Mouse (Mus musculus): Measurements from ENCODE around the gene Gm13696.
A peak's percentile ranks its signal among the peaks of the same experiment; 100 is the strongest.
"Not testable (repeated sequence)": the region's sequence is repeated elsewhere in the genome, so short reads cannot be mapped to it uniquely, and the experiment has no call there.

Gene Gm13696

DNA sequence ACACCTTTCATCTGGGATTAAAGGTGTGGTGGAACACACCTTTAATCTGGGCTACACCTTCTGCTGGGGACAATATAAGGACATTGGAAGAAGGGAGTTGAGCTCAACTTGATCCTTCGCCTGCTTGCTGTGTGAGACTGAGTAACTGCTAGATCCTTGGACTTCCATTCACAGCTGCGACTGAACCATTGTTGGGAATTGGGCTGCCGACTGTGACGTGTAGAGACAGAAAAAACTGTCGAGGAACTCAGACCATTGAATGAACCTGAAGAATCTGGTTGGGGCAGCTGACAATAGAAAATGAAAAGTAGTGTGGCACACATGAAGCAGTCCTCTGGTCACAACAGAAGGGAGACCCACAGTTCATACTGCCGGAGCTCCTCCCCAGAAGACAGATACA lies at the start of gene Gm13696:
Gene Gm13696 (plus strand): TSS at position 301 of the 400 bp plus-strand sequence.
- not testable (repeated sequence) for DNase-seq

DNA sequence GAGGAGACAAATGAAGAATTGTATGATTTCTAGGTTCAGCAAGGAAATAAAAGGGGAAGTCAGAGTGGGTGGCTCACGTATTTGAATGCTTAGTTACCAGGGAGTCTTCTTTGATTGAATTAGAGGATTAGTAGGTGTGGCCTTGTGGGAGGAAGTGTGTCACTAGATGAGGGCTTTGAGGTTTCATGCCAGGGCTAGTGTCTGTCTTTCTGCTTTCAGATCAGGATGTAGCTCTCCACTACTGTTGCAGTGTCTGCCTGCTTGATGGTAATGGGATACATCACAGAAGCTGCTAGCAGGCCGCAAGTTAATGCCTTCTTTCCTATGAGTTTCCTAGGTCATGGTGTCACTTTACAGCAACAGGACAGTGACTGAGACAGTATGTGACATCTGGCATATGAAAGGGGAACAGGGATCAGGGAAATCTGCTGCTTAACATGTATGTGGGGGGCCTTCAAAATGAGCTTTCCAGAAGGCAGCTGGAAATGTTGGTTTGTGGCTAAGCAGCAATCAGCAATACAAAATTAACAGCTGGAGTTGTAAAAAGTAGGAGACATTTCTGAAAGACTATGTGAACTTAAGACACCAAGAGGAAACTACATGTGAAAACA lies 43.3 kb upstream of the Gm13696 start:
- no peak for DNase-seq

DNA sequence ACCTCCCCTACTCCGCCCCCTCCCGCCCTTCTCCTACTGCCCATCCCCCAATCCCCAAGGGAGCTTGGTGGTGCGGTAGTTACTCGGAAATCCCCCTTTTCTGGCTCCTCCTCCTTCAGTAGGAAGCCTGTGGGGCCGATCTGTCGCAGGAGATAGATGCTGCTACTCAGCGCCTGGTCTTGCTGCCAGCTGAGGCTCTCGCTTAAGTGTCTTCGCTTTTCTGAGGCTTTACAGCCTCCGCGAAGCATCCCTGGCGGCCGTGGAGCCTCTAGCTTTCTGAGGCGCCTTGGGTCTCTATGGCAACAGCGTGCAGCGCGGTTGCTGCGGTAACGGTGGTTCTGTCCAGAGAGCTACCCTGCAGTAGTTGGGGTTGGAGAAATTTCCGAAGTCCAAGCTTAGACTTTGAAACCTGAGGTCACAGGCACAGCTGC lies 32.0 kb upstream of the Gm13696 start, which contains the start of gene Zswim2:
Gene Zswim2 (minus strand): TSS at position 298 of the 431 bp plus-strand sequence.
- peak; percentile 52 to 69 for DNase-seq

DNA sequence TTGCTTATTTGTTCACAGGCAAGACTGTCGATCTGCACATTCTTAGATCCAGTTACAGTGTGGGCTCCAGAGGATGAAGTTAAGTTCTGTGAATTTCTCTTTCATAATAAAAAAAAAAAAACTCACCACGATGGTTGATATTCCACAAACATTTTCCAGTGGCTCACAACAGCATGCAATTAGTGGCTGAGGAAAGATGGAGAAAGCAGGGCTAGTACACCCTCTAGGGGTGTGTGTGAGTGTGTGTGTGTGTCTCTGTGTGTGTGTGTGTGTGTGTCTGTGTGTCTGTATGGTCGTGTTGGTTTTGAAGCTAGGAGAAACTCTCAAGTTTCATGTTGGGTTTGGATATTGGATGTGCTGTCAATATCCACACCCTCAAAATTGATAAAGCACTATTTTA lies 31.5 kb upstream of the Gm13696 start:
- no peak for DNase-seq

DNA sequence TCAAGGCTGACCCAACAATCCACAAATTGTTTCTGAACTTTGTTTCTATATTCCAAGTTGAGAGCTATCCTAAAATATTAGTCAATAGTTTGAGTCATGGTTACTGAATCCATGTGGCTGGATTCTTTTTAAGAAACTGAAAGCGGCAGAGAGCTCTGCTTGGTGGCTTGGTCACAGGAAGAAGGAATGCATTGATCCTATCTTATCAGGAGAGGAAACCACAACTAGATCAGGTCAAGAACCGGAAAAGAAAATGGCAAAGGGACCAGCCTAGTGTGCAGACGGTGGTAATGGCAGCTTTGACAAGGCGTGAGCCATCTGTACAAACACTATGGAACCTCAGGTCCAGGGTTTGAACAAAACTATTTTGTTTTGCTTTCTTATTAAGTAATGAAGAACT lies 31.1 kb upstream of the Gm13696 start:
- DNase-seq: no peak

DNA sequence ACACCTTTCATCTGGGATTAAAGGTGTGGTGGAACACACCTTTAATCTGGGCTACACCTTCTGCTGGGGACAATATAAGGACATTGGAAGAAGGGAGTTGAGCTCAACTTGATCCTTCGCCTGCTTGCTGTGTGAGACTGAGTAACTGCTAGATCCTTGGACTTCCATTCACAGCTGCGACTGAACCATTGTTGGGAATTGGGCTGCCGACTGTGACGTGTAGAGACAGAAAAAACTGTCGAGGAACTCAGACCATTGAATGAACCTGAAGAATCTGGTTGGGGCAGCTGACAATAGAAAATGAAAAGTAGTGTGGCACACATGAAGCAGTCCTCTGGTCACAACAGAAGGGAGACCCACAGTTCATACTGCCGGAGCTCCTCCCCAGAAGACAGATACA lies 17.5 kb upstream of the Gm13696 start, which contains the start of gene Gm13698:
Gene Gm13698 (plus strand): TSS at position 301 of the 400 bp plus-strand sequence.
- DNase-seq: not testable (repeated sequence)

DNA sequence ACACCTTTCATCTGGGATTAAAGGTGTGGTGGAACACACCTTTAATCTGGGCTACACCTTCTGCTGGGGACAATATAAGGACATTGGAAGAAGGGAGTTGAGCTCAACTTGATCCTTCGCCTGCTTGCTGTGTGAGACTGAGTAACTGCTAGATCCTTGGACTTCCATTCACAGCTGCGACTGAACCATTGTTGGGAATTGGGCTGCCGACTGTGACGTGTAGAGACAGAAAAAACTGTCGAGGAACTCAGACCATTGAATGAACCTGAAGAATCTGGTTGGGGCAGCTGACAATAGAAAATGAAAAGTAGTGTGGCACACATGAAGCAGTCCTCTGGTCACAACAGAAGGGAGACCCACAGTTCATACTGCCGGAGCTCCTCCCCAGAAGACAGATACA lies 11.7 kb upstream of the Gm13696 start, which contains the start of gene Gm13693:
Gene Gm13693 (plus strand): TSS at position 301 of the 400 bp plus-strand sequence.
- DNase-seq: not testable (repeated sequence)

DNA sequence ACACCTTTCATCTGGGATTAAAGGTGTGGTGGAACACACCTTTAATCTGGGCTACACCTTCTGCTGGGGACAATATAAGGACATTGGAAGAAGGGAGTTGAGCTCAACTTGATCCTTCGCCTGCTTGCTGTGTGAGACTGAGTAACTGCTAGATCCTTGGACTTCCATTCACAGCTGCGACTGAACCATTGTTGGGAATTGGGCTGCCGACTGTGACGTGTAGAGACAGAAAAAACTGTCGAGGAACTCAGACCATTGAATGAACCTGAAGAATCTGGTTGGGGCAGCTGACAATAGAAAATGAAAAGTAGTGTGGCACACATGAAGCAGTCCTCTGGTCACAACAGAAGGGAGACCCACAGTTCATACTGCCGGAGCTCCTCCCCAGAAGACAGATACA lies 5.9 kb upstream of the Gm13696 start, which contains the start of gene Gm13695:
Gene Gm13695 (plus strand): TSS at position 301 of the 400 bp plus-strand sequence.
- DNase-seq: not testable (repeated sequence)

DNA sequence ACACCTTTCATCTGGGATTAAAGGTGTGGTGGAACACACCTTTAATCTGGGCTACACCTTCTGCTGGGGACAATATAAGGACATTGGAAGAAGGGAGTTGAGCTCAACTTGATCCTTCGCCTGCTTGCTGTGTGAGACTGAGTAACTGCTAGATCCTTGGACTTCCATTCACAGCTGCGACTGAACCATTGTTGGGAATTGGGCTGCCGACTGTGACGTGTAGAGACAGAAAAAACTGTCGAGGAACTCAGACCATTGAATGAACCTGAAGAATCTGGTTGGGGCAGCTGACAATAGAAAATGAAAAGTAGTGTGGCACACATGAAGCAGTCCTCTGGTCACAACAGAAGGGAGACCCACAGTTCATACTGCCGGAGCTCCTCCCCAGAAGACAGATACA lies 5.7 kb downstream of the Gm13696 start, which contains the start of gene Gm13694:
Gene Gm13694 (plus strand): TSS at position 301 of the 400 bp plus-strand sequence.
- not testable (repeated sequence) for DNase-seq

DNA sequence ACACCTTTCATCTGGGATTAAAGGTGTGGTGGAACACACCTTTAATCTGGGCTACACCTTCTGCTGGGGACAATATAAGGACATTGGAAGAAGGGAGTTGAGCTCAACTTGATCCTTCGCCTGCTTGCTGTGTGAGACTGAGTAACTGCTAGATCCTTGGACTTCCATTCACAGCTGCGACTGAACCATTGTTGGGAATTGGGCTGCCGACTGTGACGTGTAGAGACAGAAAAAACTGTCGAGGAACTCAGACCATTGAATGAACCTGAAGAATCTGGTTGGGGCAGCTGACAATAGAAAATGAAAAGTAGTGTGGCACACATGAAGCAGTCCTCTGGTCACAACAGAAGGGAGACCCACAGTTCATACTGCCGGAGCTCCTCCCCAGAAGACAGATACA lies 11.5 kb downstream of the Gm13696 start, which contains the start of gene Gm13697:
Gene Gm13697 (plus strand): TSS at position 301 of the 400 bp plus-strand sequence.
- not testable (repeated sequence) for DNase-seq

DNA sequence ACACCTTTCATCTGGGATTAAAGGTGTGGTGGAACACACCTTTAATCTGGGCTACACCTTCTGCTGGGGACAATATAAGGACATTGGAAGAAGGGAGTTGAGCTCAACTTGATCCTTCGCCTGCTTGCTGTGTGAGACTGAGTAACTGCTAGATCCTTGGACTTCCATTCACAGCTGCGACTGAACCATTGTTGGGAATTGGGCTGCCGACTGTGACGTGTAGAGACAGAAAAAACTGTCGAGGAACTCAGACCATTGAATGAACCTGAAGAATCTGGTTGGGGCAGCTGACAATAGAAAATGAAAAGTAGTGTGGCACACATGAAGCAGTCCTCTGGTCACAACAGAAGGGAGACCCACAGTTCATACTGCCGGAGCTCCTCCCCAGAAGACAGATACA lies 17.3 kb downstream of the Gm13696 start, which contains the start of gene Gm13691:
Gene Gm13691 (plus strand): TSS at position 301 of the 400 bp plus-strand sequence.
- not testable (repeated sequence) for DNase-seq

DNA sequence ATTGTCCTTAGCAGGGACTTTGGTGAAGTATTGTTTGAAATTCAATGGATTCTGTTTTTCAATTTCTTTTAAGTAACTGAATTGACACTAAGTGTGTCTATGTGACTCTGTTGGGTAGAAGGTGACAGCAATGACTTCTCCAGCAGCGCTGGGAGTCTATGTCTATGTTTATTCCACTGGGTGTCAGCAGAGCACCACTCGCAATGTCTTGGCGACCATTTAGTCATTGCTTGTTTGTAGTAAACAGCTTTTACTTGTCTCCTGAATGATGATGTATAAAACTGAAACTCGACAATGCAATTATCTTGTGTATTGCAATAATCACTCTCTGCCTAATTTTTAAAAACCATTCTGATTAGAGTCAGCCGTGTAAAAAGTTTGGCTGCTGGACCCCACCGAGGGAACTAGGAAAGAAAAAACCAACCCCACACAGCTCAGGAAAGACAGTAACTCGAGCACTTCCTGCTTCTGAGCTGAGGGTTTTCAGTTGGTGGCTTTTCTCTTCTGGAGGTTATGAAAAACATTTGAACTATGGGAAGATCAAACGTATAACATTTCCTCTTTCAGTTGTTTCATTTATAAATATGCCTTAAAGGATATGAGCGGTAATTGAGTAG lies 20.8 kb downstream of the Gm13696 start:
- peak in 1 of 2 experiments; percentile 38 for DNase-seq

DNA sequence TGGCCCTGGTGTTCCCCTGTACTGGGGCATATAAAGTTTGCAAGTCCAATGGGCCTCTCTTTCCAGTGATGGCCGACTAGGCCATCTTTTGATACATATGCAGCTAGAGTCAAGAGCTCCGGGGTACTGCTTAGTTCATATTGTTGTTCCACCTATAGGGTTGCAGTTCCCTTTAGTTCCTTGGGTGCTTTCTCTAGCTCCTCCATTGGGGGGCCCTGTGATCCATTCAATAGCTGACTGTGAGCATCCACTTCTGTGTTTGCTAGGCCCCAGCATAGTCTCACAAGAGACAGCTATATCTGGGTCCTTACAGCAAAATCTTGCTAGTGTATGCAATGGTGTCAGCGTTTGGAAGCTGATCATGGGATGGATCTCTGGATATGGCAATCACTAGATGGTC lies 21.6 kb downstream of the Gm13696 start:
- DNase-seq: not testable (repeated sequence)

DNA sequence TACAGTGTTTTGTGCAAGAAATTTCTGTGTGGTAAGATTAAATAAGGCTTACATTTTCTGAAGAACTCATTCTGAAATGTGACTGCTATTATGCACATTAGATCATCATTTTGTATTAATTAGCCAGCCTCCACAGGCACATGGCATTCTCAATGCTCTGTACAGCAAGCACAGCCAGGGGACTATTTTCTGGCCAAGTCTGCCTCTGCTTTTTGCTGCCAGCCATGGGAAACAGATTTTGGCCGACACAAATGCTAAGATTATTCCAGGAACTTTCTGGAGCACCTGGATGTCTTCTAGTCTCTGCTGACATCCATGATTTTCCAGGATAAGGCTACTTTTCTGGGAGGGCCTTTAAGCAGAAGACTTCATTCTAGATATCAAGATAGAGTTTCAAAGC lies 36.0 kb downstream of the Gm13696 start:
- DNase-seq: no peak

DNA sequence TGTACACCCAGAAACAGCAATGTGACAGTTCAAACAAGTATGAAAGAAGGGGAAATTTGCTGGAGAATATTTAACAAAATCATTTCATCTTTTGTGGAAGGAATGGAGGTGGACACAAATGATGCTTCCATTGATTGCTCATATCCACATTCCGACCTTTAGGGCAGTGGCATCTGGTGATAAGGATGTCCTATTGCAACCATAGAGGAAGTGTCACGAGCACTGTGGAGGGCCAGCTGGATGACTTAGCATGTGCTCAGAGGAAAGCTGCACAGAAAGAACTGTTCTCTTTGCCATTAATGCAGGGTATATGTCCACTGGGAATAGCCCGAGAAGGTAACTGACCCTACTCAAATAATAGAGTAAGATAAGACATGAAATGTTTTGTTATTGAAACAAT lies 36.9 kb downstream of the Gm13696 start:
- DNase-seq: no peak

DNA sequence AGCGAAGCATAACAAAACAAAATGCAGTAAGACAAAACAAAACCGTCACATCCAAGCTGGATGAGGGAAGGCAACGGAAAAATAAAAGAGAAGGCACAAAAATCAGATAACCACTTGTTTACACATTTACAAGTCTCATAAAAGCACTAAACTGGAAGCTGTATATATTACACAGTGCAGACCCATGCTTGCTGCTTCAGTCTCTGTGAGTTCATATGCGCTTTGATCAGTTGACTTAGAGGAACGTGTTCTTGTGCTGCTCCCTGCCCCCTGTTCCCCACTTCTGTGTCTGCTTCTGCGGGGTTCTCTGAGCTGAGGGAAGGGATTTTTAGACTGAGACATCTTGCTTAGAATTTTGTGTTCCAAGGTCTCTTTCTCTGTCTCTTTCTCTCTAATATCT lies 41.6 kb downstream of the Gm13696 start:
- DNase-seq: no peak

DNA sequence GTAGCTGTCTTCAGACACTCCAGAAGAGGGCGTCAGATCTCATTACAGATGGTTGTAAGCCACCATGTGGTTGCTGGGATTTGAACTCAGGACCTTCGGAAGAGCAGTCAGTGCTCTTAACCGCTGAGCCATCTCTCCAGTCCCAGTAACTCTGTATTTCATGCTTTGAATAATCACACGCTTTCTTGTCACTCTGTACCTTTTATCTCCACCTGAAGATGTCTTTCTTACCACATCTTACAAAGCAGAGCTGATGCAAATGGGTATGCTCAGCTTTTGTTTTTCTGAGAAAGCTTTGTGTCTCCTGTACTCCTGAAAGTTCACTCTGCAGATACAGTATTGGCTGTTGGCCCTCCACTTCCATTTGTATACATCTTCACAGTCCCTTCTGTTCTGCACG lies 43.4 kb downstream of the Gm13696 start:
- DNase-seq: not testable (repeated sequence)

DNA sequence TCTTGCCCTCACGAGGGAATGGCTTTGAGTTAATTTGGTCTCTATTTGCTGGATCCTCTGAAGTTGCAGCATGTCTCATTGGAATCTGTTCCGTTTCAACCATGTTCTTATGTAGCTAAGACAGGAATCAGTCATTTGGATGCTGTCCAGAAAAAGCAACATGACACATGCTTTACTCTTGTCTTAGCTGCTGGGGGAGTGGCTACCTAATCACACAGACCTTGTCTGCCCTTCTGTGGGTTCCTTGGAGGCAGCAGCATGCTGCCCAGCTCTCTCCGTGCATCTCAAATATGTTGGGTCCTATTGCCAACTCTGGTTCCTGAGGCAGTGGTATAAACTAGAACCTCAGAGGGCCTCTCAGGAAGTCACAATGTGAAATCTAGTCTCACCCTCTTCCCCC lies 45.4 kb downstream of the Gm13696 start:
- DNase-seq: no peak

DNA sequence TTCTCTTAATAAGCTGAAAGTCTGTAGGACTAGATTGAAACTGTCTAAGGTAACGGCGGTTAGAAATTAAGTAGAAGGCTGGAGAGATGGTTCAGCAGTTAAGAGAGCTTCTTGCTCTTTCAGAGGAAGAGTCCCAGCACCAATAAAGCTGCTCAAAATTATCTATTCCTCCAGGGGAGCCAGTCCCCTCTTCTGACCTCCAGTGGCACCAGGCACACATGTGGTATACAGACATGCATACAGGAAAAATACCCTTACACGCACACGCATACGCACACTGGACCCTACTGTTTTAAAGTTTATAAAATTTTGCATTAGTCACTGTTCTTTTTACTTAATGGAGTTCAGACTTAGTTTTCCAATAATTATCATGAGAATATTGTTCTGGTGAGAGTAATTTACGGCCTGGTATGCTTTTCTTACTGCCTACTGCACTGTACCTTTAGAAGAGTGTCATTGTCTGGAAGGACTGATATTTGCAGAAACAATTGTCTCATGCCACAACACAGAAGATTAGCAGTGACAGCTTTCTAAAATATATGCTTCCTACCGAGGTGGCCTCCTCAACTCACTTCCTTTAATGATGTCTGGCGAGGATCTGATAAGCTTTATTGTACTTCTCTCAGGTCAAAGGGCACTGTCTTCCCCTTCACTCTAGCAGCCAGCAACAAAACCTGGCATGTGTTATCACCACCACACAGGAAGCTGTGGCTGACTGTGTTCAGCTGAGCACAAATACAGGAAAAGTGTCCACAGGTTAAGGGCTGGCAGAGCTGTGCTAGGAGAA lies 46.8 kb downstream of the Gm13696 start:
- DNase-seq: peak in 1 of 2 experiments; percentile 13

DNA sequence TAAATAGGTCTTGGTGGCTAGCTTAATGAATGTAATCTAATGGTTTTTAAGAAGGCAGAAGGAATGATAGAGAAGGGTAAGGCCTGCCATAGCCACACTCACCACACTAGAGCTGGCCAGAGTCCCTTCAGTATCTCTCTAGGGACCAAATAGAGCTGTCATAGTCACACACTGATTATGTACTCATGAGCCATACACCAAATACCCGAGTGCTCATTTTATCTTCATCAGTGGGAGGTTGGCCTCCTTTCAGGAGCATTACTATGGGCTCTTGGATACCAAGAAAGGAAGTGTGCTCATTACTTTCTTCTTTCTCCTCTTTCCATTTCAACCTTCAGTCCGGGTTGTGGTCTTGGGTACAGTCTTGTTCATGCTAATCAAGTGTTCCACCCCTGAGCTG lies 49.0 kb downstream of the Gm13696 start:
- no peak for DNase-seq

DNA sequence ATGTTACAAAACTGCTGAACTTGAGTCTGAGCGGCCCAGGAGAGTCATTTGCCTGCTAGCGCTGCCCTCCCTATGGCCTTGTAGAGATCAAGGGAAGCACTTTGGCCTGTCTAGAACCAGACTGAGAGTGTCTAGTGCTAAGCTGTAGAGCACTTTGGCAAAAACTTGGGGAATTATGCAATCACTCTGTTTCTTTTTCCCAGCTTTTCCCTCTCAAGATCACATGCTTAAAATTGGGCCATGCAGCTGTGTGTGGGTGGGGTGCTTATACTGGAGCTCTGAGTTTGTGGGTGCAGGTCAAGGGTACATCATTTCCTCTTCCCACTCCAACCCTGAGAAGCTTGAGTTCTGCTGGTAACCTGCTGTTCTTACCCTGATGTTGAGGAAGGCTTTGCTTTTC lies 50.0 kb downstream of the Gm13696 start:
- no peak for DNase-seq

DNA sequence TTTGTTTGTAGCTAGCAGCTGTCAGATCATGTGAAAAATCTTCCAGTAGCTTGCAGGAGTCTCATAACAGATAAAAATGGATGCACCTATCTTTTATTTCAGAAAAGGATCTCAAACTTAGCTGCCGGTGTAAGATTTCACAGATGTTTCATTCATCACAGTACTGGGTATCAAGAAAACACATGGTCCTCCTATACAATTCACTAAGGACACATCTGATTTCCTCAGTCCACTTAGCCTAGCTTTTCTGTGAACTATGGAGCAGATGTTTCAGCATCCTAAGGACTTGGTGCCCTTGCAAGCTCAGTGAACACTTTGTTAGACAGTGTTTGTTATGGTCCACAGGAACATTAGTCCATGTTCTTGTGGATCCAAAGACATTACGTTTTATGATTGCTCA lies 50.4 kb downstream of the Gm13696 start:
- no peak for DNase-seq

Measured in kidney, postnatal 4 days (tissue).